Mouse (Mus musculus) lung, embryonic 14.5 days (tissue): ENCODE results near the gene Adh1. TPM values are rescaled to one million over a fixed set of nuclear protein-coding genes. Genes with fewer than 3 reads are reported as not detected.
A peak's percentile ranks its signal among the peaks of the same experiment; 100 is the strongest.

Experiments
- ATAC-seq: fragments of 200-750 bp; cut with Nextera tagmentation; 2 replicates; pipeline ENCODE4 v1.8.0; 2017; ENCODE audit warnings: mild to moderate bottlenecking, moderate TSS enrichment, moderate library complexity; ENCODE audit not compliant: insufficient read depth
- DNase-seq: peaks from one replicate; pipeline ENCODE4 v3.0.0-alpha.2; 2015
- H3K27ac ChIP-seq: fragments of 300-500 bp; sonication (generic); 2 replicates; pipeline ENCODE4 v1.5.1; 2014; ENCODE audit warnings: low read depth, mild to moderate bottlenecking, moderate library complexity
- H3K27me3 ChIP-seq: fragments of 300-500 bp; sonication (generic); 2 replicates; pipeline ENCODE4 v1.6.1; 2014; ENCODE audit warnings: low read length, control low read depth; ENCODE audit not compliant: insufficient read depth
- H3K36me3 ChIP-seq: fragments of 300-500 bp; sonication (generic); 2 replicates; pipeline ENCODE4 v1.6.1; 2014; ENCODE audit warnings: control low read depth; ENCODE audit not compliant: insufficient read depth
- H3K4me1 ChIP-seq: fragments of 300-500 bp; sonication (generic); 2 replicates; pipeline ENCODE4 v1.6.1; 2014; ENCODE audit warnings: antibody characterized with exemption, control low read depth; ENCODE audit not compliant: insufficient read depth
- H3K4me2 ChIP-seq: fragments of 300-500 bp; sonication (generic); 2 replicates; pipeline ENCODE4 v1.6.1; 2014; ENCODE audit warnings: mild to moderate bottlenecking
- H3K4me3 ChIP-seq: fragments of 300-500 bp; sonication (generic); 2 replicates; pipeline ENCODE4 v1.5.1; 2014; ENCODE audit warnings: low read depth, low read length
- H3K9ac ChIP-seq: fragments of 300-500 bp; sonication (generic); 2 replicates; pipeline ENCODE4 v1.6.1; 2014
- H3K9me3 ChIP-seq: fragments of 300-500 bp; sonication (generic); 2 replicates; pipeline ENCODE4 v1.6.1; 2016; ENCODE audit warnings: low read depth, low read length, control low read depth
- CTCF ChIP-seq: IDR thresholded peaks from 2 replicates; pipeline ENCODE4 v1.5.1; 2016; ENCODE audit warnings: antibody characterized with exemption, low read depth
- WGBS: fragments of 180-500 bp; shearing (Covaris S2); extraction: QIAGEN DNeasy Blood & Tissue Kit; methylation state at CpG from one replicate; pipeline ENCODE4 v1.1.7; 2014; 5-methylcytosine and 5-hydroxymethylcytosine counted together
- polyA plus RNA-seq: library from polyadenylated mRNA; unstranded; fragments of >200 nt; fragmentation: Nextera tagmentation; extraction: Ambion mirVana; gene quantifications from 2 replicates; pipeline ENCODE4 v1.2.1, GENCODE M21; 2014

Adh1 gene
- polyA plus RNA-seq, 1 experiment from 2014 or later, result 883 TPM

DNA sequence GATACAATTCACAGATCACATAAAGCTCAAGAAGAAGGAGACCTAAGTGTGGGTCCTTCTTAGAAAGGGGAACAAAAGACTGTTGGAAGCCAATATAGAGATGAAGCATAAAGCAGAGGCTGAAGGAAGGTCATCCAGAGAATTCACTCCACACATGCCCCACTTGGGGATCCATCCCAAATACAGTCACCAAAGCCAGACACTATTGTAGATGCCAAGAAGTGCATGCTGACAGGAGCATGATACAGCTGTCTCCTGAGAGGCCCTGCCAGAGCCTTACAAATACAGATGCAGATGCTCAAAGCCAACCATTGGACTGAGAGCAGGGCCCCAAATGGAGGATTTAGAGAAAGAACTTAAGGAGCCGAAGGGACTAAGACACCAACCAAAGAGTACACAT is 23.0 kb downstream of the Adh1 start:
- no peaks in the 10 kb centered on the region for H3K9me3 ChIP-seq
- H3K4me2 ChIP-seq, result no peak overlapping the region
- H3K27ac ChIP-seq, result no peak overlapping the region; the same call in 1 of the 2 replicates
- H3K36me3 ChIP-seq, result peaks cover 64% of the 10 kb centered on the region
- ATAC-seq (peak; percentile 66), DNase-seq (peak; percentile 64)
- peaks cover 5% of the 10 kb centered on the region for H3K4me1 ChIP-seq
- no peak for TF ChIP-seq CTCF
- H3K9ac ChIP-seq, result no peak overlapping the region
- 74% methylated on average over 1 of the region's 1 CpGs for WGBS
- no peaks in the 10 kb centered on the region for H3K27me3 ChIP-seq
- no peak overlapping the region for H3K4me3 ChIP-seq

DNA sequence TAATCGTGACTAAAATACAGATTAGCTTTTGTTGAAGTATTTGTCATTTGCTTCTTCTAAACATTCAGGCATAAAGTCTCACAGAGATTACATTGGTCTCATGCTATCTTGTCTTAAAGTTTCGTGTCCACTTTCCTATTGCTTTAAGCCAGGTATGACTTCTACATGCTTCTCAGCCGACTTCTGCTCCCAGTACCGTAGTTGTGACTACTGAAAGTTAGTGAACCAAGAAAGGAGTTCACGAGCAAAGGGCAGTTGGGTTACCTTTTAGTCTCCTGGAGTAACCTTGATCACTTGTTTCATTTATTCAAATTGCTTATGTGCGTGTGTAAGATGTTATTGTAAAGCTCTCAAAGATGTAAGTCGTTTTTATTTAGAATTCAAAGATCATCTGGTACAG is 25.2 kb downstream of the Adh1 start:
- WGBS, result 93% methylated on average over 7 of the region's 7 CpGs
- no peak overlapping the region for H3K9ac ChIP-seq
- H3K27me3 ChIP-seq, result no peaks in the 10 kb centered on the region
- H3K4me1 ChIP-seq, result no peaks in the 10 kb centered on the region
- peaks cover 71% of the 10 kb centered on the region for H3K36me3 ChIP-seq
- ATAC-seq (no peak), DNase-seq (no peak)
- no peak overlapping the region for H3K4me3 ChIP-seq
- no peak for TF ChIP-seq CTCF
- no peaks in the 10 kb centered on the region for H3K9me3 ChIP-seq
- no peak overlapping the region for H3K4me2 ChIP-seq
- no peak overlapping the region for H3K27ac ChIP-seq

DNA sequence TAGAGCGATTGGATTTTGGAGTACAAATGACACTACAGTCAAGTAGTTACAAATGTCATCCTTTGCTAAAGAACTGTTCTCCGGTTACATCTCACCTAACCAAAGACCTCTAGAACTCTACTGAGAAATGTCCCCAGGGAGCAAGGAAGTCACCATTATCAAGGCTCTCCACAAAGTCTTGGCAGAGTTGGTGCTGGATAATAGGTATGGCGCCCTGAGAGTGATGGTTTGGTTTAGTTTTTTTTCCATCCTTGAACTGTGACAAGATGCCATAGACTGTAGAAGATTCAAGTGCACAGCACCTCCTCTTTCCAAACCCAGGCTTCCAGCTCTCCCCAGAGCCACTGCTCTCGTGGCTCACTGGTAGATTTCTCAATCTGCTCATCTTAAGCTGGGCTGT is 26.9 kb downstream of the Adh1 start:
- H3K9ac ChIP-seq, result no peak overlapping the region
- no peak for TF ChIP-seq CTCF
- H3K4me3 ChIP-seq, result no peak overlapping the region
- H3K9me3 ChIP-seq, result no peaks in the 10 kb centered on the region
- no peaks in the 10 kb centered on the region for H3K27me3 ChIP-seq
- H3K4me1 ChIP-seq, result no peaks in the 10 kb centered on the region
- H3K36me3 ChIP-seq, result peaks cover 64% of the 10 kb centered on the region
- no peak overlapping the region for H3K4me2 ChIP-seq
- ATAC-seq (no peak), DNase-seq (no peak)
- no peak overlapping the region for H3K27ac ChIP-seq
- 84% methylated on average over 4 of the region's 4 CpGs for WGBS

DNA sequence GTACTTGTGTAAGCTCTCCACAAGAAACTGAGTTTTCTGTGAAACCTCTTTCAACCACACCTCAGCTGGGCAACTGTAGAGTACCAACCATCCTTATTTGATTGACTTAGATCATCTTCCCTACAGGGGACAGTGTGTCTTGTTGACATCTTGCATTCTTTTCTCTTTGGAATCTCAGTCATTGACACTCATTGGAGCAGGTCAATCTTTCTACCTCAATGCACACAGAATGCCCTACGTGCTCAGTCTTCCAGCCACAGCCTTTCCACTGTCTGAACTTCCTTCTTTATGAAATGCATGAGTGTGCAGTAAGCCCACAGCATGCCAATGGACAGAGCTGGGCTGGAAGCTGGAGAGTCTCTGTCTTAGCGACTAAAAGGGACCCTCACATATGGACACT is 29.9 kb downstream of the Adh1 start:
- no peak for DNase-seq
- no peak for TF ChIP-seq CTCF
- ATAC-seq, result no peak
- WGBS, result 78% methylated on average over 2 of the region's 2 CpGs
- H3K4me2 ChIP-seq, result no peak overlapping the region
- no peak overlapping the region for H3K9ac ChIP-seq
- no peak overlapping the region for H3K27ac ChIP-seq
- H3K4me1 ChIP-seq, result no peaks in the 10 kb centered on the region
- no peaks in the 10 kb centered on the region for H3K9me3 ChIP-seq
- H3K36me3 ChIP-seq, result peaks cover 44% of the 10 kb centered on the region
- no peak overlapping the region for H3K4me3 ChIP-seq
- H3K27me3 ChIP-seq, result no peaks in the 10 kb centered on the region

DNA sequence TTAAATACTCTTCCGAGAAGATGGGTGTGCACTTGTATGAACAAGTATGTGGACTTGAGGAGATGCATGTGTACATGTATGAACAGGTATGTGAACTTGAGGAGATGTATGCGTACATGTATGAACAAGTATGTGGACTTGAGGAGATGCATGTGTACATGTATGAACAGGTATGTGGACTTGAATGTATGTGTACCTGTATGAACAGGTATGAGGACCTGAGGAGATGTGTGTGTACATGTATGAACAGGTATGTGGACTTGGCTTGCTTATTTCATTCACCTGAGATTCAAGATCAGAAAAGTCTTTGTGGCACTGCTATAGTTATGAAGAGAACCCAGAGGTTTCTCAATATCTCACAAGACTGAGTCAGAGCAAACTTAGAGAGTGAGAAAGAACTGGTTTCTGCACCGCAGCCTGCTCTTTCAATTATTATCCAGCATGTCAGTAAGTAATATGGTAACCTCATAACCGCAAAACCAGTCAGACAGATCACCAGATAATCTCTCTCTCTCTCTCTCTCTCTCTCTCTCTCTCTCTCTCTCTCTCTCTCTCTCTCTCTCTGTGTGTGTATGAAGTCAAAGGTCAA is 30.8 kb downstream of the Adh1 start:
- Histone ChIP-seq H3K4me2 (no peak overlapping the region), H3K27ac (no peak overlapping the region), H3K36me3 (peaks cover 36% of the 10 kb centered on the region), H3K9me3 (no peaks in the 10 kb centered on the region), H3K4me1 (no peaks in the 10 kb centered on the region), H3K9ac (no peak overlapping the region), H3K27me3 (no peaks in the 10 kb centered on the region), H3K4me3 (no peak overlapping the region)
- DNase-seq (no peak), ATAC-seq (no peak)
- no peak for TF ChIP-seq CTCF
- 91% methylated on average over 4 of the region's 4 CpGs for WGBS

DNA sequence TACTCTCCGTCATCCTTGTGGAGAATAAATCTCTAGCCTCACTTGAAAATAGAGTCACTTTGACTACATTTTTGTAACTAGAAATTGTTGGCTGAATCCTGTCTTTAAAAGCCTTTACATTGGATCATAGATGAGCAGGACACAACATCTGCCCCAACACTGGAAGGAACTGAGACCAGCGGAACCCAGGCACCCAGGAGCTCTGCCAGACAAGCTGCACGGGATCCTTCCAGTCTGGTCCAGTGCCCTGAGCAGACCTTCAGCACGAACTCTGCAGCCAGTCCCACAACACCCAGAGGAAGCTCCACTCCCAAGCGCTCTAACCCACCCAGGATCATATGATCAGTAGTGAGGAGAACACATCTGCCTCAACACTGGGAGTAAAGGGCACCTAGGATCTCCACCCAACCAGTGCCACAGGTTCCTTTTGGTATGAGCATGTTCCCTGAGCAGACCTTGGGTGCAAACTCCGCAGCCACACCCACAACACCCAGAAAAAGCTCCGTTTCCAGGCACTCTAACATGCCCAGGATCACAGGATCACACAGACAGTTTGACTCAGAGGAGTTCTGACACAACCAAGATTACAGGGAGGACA is 32.6 kb downstream of the Adh1 start:
- Histone ChIP-seq H3K4me1 (no peaks in the 10 kb centered on the region), H3K27me3 (no peaks in the 10 kb centered on the region), H3K27ac (no peak overlapping the region), H3K4me2 (no peak overlapping the region), H3K9me3 (peaks cover 11% of the 10 kb centered on the region), H3K4me3 (no peak overlapping the region), H3K9ac (no peak overlapping the region), H3K36me3 (peaks cover 20% of the 10 kb centered on the region)
- no peak for TF ChIP-seq CTCF
- WGBS, result 85% methylated on average over 7 of the region's 7 CpGs
- DNase-seq (no peak), ATAC-seq (0 out of 2 replicates have a peak, but pooled peaks have one; percentile 31)

DNA sequence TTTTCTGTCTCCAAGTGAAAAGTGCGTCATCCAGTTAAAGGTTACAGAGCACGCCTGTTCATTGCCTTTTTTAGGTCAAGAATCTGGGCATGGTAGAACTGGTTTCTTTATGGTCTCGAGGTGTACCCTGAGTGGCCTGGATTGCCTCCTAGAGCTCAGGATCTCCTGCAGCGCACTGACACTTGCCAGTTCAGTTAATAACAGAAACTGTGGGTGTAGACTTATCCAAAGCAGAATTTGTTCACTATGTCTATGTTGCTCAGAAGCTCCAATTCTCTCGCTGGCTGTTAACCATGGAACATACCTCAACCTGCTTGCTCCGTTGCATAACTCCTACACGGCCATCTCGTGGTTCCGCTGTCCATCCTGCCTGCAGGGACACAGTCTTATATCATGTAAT is 39.3 kb downstream of the Adh1 start:
- H3K9ac ChIP-seq, result no peak overlapping the region
- DNase-seq, result no peak
- no peaks in the 10 kb centered on the region for H3K27me3 ChIP-seq
- H3K9me3 ChIP-seq, result peaks cover 12% of the 10 kb centered on the region
- no peak overlapping the region for H3K27ac ChIP-seq
- H3K4me2 ChIP-seq, result no peak overlapping the region
- H3K4me3 ChIP-seq, result no peak overlapping the region
- ATAC-seq, result no peak
- no peaks in the 10 kb centered on the region for H3K36me3 ChIP-seq
- 90% methylated on average over 9 of the region's 9 CpGs for WGBS
- peaks cover 26% of the 10 kb centered on the region for H3K4me1 ChIP-seq
- TF ChIP-seq CTCF, result no peak
